Mouse (Mus musculus) ES-E14 (cell line): ENCODE data around the gene Slit3.

Experiments used
- CHD2 ChIP-seq: IDR thresholded peaks from 2 replicates; pipeline ENCODE4 v1.6.1; 2014; ENCODE audit warnings: mild to moderate bottlenecking, low read depth, low read length, inconsistent platforms
- HCFC1 ChIP-seq: IDR thresholded peaks from 2 replicates; pipeline ENCODE4 v1.6.1; 2012; ENCODE audit warnings: low read length, inconsistent platforms, borderline replicate concordance; ENCODE audit not compliant: insufficient read depth
- MAFK ChIP-seq: IDR thresholded peaks from 2 replicates; pipeline ENCODE4 v1.6.1; 2014; ENCODE audit warnings: mild to moderate bottlenecking, low read depth, low read length, inconsistent platforms; ENCODE audit not compliant: insufficient read depth
- ZC3H11A ChIP-seq: IDR thresholded peaks from 2 replicates; pipeline ENCODE4 v1.6.1; 2012; ENCODE audit warnings: low read depth, mild to moderate bottlenecking, inconsistent platforms, low read length, borderline replicate concordance
- ZNF384 ChIP-seq: IDR thresholded peaks from 2 replicates; pipeline ENCODE4 v1.6.1; 2012; ENCODE audit warnings: low read depth, low read length, inconsistent platforms

DNA sequence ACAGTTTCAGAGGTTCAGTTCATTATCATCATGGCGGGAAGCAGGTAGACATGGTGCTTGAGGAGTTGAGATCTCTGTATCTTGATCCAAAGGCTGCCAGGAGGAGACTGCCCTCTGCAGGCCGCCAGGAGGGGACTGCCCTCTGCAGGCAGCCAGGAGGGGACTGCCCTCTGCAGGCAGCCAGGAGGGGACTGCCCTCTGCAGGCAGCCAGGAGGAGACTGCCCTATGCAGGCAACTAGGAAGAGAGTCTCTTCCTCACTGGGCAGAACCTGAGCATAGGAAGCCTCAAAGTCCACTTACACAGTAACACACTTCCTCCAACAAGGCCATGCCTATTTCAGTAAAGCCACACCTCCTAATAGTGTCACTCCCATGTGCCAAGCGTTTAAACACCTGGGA lies 546.4 kb downstream of the Slit3 start:
- TF ChIP-seq ZC3H11A (peak; percentile 42; the same call in 1 of the 2 replicates), ZNF384 (no peak), HCFC1 (no peak), CHD2 (no peak), MAFK (no peak)
